Mouse (Mus musculus): ENCODE measurements around the gene Uox. TPM values are rescaled to one million over a fixed set of nuclear protein-coding genes. Genes with fewer than 3 reads are reported as not detected.

Uox gene
- total and polyA plus RNA-seq, 3 experiments: 3.1 TPM; not detected in 2

DNA sequence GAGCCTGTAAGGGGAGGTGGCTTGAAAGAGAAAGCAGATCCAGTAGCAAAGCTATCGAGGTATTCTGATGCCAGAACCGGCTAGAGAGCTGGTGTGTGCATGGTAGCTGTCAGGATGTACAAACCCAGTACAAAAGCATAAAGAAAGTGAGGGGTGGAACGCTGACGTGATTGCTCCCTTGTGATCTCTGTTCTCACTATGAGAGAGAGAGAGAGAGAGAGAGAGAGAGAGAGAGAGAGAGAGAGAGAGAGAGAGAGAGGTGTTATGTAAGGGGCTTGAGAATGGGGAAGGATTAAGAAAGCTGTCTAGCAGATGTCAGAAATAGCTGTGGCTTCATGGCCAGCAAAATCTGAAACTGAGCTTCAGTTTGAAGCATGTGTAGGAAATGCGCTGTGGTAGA lies 13.7 kb downstream of the Uox start:
- DNase-seq: no peak

DNA sequence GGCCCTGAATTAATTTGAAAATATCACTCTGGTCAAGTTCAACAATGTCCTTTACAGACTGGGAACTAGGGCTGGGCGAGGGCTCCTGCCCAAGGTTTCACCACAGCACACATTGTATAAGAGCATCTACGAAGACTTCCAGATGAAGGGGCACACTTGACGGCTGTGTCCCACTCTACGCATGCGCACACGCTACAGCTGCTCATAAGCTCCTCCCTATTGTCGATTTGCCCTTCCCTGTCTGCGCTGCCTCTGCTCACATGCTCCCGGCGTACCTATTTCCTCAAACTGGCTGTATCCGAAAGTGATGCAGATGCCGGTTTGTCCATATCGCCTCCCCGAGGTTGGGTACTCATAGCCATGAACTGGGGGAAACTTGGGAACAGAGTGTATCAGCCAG lies 16.4 kb downstream of the Uox start:
- no peak for DNase-seq

DNA sequence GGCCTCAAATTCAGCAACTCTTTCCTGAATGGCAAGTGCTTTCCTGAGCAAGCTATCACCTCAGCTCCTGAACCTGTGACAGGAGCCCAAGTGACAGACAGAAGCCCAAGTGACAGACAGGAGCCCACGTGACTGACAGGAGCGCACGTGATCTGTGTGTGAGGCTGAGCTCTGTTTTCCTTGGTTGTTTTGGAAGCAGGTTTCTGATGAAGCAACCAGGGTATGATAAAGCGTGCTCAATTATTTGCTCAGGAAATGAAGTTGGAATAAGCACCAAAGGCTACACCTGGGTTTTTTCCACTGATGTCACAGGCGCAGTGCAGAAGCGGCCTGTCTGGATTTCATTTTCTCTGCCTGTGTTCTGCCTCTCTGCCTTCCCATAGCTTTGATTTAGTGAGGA lies 19.3 kb downstream of the Uox start:
- no peak for DNase-seq

DNA sequence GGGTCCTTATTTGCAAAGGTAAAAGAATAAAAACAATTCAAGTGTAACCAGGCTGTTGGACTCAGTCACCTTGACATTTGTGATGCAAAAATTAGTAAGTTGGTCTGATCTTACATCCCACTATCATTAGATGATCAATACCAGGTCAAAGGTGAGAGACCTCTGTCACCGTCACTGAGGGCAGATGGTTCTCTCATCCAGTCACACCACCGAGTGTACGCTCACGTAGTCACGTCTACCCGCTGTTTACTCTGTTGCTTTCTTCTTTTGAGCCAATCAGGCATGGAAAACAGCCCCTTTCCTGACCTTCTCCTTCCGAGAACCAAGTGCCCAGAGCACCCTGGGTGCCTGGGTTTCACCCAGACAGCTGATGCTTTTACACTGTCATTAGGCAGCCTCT lies 20.9 kb downstream of the Uox start:
- DNase-seq: no peak

DNA sequence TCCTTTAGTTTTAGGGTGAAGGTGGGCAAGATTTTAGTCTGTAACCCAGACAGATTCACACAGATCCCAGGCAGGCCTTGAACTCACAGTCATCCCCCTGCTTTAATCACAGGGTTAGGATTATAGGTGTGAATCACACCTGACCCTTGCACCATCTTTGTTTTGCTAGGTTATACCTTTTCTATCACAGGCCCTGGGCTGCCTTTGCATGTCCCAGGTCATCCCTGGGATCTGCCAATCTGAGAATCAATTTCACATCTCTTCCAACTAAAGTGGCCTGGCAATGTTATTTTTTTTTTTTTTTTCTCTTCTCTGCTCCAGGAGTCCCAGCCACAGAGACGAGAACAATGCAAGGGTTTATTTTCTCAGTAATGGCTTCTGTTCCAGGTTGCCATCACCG lies 21.4 kb downstream of the Uox start:
- no peak for DNase-seq

DNA sequence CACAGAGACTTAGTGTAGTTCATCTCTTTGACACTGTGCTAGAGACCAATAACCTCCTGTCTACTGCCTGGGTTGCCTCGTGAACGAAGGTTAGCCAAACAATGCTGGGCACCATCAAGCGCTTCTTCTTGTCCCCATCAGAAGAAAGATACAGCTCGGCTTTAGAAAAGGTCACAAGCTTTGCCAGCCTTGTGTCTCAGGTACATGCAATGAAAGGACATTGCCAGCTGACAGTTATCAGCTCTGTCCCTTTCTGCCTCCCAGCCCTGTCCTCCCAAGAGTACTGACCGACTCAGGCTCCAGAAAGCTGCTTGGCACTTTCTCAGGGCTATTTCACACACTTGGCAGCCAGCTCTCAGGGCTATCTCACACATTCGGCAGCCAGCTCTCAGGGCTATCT lies 25.2 kb downstream of the Uox start:
- DNase-seq: peak; percentile 17

DNA sequence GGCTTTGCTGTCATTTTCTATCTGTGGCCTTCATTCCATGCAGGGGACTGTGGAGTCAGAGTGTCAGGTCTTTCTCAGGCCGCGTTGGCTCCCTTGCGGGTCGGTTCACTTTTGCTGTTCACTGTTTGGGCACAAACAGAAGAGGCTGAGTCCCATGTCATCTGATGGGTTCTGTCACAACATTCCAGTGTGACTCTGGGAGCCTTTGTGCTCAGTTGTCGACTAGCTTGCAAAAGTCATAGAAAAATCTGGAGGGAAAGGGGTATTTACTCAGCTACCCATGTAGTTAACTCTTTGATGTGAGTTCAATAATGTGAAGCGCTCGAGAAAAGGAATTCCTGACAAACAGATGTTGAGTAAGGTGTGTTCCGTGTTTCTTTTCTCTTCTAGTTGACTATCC lies 26.2 kb downstream of the Uox start:
- DNase-seq: no peak

DNA sequence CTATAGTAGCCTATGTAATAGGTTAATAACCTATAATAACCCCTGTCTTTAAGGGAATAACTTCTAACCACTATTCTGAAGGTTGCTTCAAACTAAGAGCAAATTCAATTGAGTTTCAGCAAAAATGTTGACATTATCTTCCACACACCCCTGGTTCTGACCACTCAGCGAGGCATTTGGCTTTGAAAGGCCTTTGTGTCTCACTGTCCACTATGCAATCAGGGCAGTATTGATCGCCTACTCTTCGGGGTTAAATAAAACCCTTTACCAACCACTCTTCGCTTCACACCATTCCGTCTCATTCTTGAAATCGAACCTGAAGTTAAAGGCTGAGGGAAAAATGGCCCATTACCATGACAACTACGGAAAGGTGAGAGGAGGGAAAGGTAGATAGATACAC lies 26.6 kb downstream of the Uox start:
- DNase-seq: no peak

DNA sequence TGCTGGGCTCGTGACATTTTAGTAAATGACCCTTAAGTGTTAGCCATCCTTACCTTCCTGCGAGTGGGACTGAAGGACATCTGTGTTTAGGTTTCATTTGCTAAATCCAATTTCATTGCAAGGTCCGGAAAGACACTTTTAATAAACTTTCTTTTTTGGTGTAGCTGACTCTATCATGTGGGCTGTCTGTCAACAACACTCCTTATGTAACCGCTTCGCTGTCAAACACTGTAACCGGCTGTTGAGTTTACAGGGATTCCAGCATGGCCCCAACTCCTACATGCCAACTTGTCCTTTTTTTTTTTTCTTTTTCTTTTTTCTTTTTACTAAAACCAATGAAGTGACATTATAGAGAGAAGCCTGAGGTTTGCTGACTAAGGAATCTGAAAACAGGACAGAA lies 28.2 kb downstream of the Uox start:
- no peak for DNase-seq

DNA sequence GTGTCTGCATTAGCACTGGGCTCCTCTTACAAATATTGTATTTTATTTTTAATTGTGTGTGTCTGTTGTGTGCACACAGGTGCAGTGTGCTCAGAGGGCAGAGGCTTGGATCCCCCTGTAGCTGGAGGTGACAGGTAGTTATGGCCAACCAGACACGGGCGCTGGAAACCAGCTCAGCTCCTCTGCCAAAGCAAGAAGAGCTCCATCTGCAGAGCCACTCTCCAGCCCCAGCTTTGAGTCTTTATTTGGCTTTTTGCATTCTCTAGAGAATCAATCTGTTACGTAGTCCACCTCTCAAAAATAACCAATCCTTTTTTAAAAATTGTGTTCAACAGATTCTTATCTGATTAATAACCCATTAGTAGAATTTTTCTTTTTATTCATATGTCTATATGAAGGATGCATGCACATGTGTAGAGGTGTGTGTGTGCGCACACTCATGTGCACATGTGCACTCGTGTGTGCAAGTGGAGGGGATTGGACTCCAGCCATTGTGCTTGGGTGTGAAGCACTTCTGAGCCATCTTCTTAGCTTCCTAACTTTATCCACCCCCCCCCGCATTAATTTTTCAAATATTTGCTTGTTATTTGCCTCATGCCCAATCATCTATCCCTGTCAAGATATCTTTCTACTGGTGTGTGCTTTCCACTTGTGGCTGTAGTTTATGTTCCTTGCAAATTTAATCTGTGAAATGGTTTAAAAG lies 29.1 kb downstream of the Uox start:
- DNase-seq: no peak

DNA sequence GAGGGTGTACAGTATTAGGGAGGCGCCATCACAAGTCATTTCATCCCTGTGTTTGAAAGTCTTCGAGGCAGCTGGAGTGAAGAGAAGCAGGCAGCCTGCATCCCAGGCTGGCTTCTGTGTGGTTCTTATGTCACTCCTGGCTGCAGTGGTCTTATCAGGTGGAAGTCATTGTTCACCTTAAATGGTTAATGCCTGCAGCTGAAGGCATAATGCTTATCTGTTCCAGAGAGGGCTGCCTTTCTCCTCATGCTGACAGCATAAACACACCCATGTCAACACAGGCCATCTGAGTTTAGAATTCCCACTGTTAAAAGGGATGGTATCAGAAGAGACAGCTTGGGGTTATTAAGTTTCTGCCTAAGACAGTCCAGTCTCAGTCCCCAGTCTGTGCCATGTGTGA lies 31.0 kb downstream of the Uox start:
- DNase-seq: no peak

DNA sequence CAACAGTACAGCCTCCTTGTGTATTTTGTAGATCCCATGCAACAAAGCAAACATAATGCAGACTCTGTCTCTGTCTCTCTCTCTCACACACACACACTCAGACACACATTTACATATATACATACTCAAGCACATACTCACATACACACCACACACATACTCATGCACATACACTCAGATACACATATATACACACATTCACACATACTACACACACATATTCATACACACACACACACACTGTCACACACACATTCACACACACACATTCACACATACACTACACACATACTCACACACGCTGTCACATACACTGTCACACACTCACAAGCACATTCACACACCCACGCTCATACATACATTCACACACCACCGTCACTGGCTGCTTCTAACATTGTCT lies 32.3 kb downstream of the Uox start:
- DNase-seq: no peak

DNA sequence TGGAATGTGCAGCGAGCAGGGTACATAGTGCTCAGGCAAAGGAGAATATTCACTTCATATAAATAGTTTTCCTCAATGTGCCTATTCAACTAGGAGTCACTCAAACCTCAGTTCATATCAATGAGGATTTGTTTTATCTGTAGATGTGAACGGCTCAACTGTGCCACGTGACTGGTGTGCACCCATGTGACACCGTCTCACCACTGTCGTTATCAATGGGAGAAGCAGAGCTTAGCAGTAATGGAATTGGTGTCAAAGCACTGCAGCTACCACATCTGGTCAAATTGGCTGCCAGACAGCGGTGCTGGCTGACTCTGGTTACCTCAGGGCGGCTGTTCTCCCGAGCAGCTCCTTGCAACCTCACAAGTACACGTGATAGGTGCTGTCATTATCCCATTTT lies 34.4 kb downstream of the Uox start:
- DNase-seq: no peak

DNA sequence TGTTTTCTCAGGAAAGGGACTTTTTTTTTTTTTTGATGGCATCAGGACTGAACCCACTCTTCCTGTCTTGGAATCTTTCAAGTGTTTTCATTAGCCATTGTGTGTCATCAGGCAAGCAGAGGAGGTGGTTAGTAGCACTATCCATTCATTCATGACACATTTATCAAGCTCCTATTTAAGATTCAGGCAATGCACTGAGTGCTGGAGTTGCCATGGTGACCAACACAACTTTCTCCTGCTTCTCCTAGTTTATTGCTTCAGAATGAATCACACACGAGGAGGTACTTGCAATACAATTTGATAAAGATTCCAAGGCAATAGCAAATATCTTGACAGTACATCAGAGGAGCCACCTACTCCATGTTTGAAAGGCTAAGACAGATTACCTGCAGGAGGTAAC lies 37.1 kb downstream of the Uox start:
- peak; percentile 37 for DNase-seq

DNA sequence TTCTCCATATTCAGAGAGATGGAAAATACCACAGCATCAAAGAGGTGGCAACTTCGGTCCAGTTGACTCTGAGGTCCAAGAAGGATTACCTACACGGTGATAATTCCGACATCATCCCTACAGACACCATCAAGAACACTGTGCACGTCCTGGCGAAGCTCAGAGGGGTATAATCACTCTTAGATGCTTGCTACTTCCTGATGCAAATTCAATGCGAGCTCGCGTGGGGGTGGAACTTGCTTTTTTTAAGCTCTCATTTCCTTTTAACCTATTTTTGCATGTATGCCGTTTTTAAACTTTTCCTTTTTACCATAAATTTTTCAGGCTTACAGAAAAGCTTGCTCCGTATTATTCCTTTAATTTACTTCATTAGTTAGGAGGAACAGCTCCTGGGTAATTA lies 40.1 kb downstream of the Uox start:
- no peak for DNase-seq

DNA sequence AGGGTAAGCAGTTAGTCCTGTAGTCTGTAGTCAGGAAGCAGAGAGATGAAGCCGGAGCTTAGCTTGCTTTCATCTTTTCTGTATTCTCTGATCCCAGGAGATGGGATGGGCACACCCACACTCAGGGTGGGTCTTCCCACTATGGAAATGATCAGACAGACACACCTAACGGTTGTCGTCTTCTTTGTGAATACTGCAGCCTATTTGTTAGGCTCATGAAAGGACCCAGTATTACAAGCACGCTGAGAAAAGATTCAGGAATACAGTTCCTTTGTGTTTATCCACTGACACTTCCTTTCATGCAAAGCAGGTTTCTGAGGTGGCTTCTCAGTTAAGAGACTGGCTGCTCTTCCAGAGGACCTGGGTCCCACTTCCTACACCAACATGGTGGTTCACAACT lies 41.0 kb downstream of the Uox start:
- DNase-seq: no peak

DNA sequence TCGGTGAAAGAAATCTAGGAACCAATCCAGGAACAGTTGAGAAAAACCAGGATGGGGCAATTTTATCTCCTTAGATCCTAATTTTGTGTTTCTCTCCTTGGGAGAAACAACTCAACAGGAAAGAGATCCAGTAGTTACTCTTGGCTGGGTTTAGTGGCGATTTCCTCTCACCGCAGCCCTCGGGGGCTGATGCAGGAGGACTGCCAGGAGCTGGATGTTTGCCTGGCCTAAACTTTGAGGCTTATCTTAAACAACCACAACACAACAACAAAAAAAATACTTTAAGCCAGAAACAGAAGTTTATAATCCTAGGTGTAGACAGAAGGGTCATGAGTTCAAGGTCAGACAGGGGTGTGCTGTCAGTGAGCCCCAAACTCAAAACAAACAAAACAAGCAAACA lies 41.6 kb downstream of the Uox start:
- no peak for DNase-seq

DNA sequence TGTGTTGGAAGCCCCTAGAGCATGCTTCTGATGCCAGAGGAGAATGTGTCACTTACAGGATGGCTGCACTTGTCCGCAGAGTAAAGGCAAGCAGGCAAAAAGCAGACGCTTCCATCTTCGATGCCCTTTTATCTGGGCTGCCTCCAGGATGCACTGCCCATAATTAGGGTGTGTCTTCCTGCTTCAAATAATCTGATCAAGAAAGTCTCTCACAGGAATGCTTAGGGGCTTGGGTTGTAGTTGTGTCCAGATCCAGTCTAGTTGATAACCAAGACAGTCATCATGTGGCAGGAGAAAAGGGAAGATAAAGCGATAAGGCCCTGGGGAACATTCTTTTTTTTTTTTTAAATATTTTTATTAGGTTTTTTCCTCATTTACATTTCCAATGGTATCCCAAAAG lies 45.3 kb downstream of the Uox start, which contains the start of gene Dnase2b:
Gene Dnase2b, minus strand, starts transcription at position 101 of the 400 bp plus-strand sequence.
- no peak for DNase-seq

DNA sequence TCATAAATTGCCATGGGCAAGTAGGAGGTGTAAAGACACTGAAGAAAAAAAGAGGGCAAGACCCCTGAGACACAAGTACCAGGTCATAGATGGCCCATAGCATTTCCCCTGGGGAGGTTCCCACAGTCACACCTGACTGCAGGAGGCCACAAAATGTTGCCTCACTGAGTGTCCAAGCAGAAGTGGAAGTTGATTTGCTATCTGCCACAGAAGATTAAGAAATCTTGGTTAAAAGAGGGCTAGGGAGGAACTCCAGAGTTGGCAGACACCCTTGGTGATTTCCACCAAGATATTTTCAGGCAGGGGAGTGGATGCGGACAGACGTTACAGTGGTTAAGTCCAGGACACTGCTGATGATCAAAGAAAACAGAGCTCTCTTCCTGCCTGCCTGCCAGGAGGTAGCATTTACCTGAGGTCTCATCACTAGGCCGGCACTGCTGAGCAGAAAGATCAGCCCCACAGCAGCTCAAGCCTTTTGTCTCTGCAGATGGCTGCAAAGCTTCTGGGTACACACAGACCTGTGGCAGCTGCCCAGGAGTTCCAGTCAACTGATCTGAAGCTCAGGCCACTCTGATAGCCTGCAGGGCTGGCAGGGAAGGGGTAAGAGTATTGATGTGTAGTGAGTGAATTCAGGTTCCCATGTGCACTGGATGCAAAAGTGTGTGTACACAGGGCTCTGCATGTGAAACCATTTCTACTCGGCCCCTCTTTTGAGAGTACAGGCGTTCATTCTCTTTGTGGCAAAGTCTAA lies 46.5 kb downstream of the Uox start:
- no peak for DNase-seq

DNA sequence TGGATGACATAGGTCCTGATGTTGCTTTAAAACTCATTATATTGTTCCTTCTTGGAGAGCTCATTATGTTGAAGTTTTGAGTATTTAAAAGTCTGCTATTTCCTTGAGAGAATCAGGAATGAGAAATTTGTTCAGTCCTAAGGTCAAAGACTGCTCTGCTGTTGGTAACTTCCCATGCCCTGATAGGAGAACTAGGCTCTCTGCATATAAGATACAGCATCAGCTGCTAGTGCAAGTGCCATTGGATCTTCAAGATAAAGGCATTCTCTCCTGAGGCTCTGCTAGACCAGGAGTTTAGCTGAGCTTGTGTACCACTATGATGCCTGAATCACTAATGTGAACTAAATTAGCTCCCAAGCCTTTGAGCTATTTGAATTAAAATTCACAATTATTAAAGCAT lies 47.7 kb downstream of the Uox start:
- DNase-seq: no peak

DNA sequence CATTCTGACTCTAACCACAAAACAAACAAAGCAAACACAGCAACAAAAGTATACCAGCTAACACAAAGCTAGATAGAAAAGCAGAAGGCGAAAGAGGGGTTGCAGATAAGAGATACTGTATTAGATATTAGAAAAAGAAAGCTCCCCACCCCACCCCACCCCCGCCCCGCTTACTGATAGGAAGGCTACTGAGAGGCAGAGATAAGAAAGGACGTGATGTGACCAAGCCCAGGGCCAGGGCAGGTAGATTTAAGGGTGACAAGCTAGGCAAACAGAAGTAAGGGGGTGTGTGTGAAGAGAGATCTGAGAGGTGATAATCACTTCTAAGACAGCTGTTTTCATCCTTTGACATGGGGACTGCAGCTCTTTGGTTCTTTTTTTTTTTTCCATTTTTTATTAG lies 48.1 kb downstream of the Uox start:
- no peak for DNase-seq

DNA sequence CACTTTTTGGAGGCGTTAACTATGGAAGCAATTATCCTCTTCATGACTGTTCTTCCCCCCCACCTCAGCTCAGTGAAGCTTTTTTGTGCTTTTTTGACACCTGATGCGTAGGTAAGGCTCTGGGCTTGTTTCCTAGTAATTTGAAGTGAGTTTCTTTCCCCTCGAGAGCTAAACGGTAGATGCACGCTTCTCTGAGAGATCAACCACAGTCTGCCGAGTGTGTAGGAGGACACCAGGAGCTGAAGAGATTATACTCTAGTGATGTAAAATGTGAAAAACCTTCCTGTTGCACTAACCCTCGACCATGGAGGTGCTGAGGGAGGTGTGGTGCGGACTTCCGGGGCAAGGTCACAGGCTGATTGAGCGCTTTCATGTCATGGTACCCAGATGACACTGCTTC lies 49.9 kb downstream of the Uox start:
- DNase-seq: no peak

DNA sequence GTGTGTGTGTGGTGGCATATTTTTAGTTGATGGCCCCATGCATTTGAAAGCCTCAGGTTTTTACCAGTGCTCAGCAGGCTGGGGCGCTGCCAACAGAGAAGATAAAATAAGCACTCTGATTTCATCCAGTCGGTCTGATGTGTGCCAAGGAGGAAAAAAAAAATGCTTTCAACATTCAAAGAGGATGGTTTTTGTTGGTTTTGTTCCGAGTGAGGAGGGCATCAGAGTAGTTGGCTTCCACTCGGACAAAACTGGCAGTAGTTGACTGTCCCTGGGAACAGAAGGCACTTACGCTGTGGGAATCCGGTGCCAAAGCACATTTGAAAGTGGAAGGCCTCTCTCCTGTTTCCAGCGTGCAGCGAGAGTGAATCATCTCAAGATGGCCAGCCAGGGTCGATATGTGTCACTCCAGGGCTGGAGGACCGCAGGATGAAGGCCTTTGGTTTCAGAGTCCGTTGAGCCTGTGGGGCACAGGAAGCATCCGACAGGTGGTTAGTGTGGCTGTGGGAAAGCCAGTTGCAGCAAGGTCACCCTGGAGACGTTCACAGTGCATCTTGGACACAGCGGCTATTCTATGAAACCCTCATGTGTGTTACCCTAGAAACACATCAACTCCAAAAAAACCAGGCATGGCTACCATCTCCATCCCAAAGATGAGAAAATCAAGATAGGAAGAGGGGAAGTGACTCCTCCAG lies 50.5 kb downstream of the Uox start:
- DNase-seq: peak; percentile 84
